Mouse (Mus musculus) MEL (cell line): ENCODE results near the gene Svbp. TPM values are rescaled to one million over a fixed set of nuclear protein-coding genes. Genes with fewer than 3 reads are reported as not detected.

Experiments
- DNase-seq: peaks from one replicate; pipeline ENCODE4 v3.0.0; 2011; ENCODE audit warnings: low read depth, low spot score
- H3K27ac ChIP-seq: 2 replicates; pipeline ENCODE4 v1.5.1; 2012; ENCODE audit warnings: low read depth, mild to moderate bottlenecking, control low read depth, low read length, moderate library complexity; ENCODE audit not compliant: control insufficient read depth
- H3K27me3 ChIP-seq, 2 experiments: fragments of 150-350 bp in 1 of 2; sonication (generic) in 1 of 2; 2 replicates each; pipeline ENCODE4 v1.6.1; 2012; ENCODE audit warnings: low read length in 2 of 2, mild to moderate bottlenecking in 2 of 2, improper control_type of control experiment in 1 of 2, moderate library complexity in 1 of 2; ENCODE audit not compliant: insufficient read depth in 2 of 2, control insufficient read depth in 1 of 2
- H3K36me3 ChIP-seq, 2 experiments: 2 replicates each; pipeline ENCODE4 v1.6.1; 2012 to 2014; ENCODE audit warnings: low read length in 2 of 2, improper control_type of control experiment in 1 of 2, inconsistent platforms in 1 of 2, mild to moderate bottlenecking in 1 of 2; ENCODE audit not compliant: insufficient read depth in 2 of 2, control insufficient read depth in 1 of 2
- H3K4me1 ChIP-seq, 2 experiments: fragments of 150-350 bp in 1 of 2; sonication (generic) in 1 of 2; 2 replicates each; pipeline ENCODE4 v1.6.1; 2012; ENCODE audit warnings: low read length in 2 of 2, improper control_type of control experiment in 1 of 2, mild to moderate bottlenecking in 1 of 2; ENCODE audit not compliant: insufficient read depth in 2 of 2, control insufficient read depth in 1 of 2
- H3K4me3 ChIP-seq, 2 experiments: fragments of 150-350 bp in 1 of 2; sonication (generic) in 1 of 2; 2 replicates each; pipeline ENCODE4 v1.5.1; 2012; ENCODE audit warnings: low read depth in 2 of 2, low read length in 2 of 2, mild to moderate bottlenecking in 2 of 2, moderate library complexity in 2 of 2, control low read depth in 1 of 2, improper control_type of control experiment in 1 of 2; ENCODE audit not compliant: control insufficient read depth in 1 of 2, insufficient read depth in 1 of 2
- H3K79me2 ChIP-seq: 2 replicates; pipeline ENCODE4 v1.6.1; 2012; ENCODE audit warnings: mild to moderate bottlenecking, low read length, moderate library complexity; ENCODE audit not compliant: control insufficient read depth, poor library complexity, insufficient read depth
- H3K9ac ChIP-seq: 2 replicates; pipeline ENCODE4 v1.6.1; 2012; ENCODE audit warnings: low read depth, mild to moderate bottlenecking, control low read depth, low read length, moderate library complexity; ENCODE audit not compliant: control insufficient read depth, poor library complexity, severe bottlenecking
- H3K9me3 ChIP-seq: fragments of 150-350 bp; sonication (generic); replicated peaks from 2 replicates; pipeline ENCODE4 v1.6.1; 2012; ENCODE audit warnings: mild to moderate bottlenecking, low read length, improper control_type of control experiment, moderate library complexity; ENCODE audit not compliant: insufficient read depth
- BHLHE40 ChIP-seq: IDR thresholded peaks from 2 replicates; pipeline ENCODE4 v1.6.1; 2012; ENCODE audit warnings: low read depth, mild to moderate bottlenecking, inconsistent platforms, low read length, improper control_type of control experiment, borderline replicate concordance
- CTCF ChIP-seq, 3 experiments: IDR thresholded peaks in 2 of 3; conservative IDR thresholded peaks in 1 of 3; 2 replicates each; pipeline ENCODE4 v1.5.1; 2011 to 2012; ENCODE audit warnings: low read length in 3 of 3, low read depth in 2 of 3, mild to moderate bottlenecking in 2 of 3, improper control_type of control experiment in 1 of 3, inconsistent platforms in 1 of 3, mixed read lengths in 1 of 3, moderate library complexity in 1 of 3; ENCODE audit not compliant: control insufficient read depth in 1 of 3, insufficient read depth in 1 of 3, poor library complexity in 1 of 3, severe bottlenecking in 1 of 3
- E2F4 ChIP-seq: IDR thresholded peaks from 2 replicates; pipeline ENCODE4 v1.6.1; 2011; ENCODE audit warnings: low read depth, low read length, improper control_type of control experiment, borderline replicate concordance
- EP300 ChIP-seq, 2 experiments: IDR thresholded peaks; 2 replicates each; pipeline ENCODE4 v1.6.1; 2011; ENCODE audit warnings: improper control_type of control experiment in 2 of 2, low read length in 2 of 2, low read depth in 1 of 2, mild to moderate bottlenecking in 1 of 2
- ETS1 ChIP-seq: IDR thresholded peaks from 2 replicates; pipeline ENCODE4 v1.6.1; 2012; ENCODE audit warnings: low read depth, mild to moderate bottlenecking, inconsistent platforms, low read length, improper control_type of control experiment, moderate library complexity
- GATA1 ChIP-seq: IDR thresholded peaks from 2 replicates; pipeline ENCODE4 v1.6.1; 2011; ENCODE audit warnings: low read depth, low read length, improper control_type of control experiment
- MAFK ChIP-seq: IDR thresholded peaks from 2 replicates; pipeline ENCODE4 v1.6.1; 2011; ENCODE audit warnings: low read depth, mild to moderate bottlenecking, low read length, improper control_type of control experiment, borderline replicate concordance
- MXI1 ChIP-seq: IDR thresholded peaks from 2 replicates; pipeline ENCODE4 v1.6.1; 2011; ENCODE audit warnings: mild to moderate bottlenecking, low read depth, low read length, improper control_type of control experiment
- MYB ChIP-seq: IDR thresholded peaks from 2 replicates; pipeline ENCODE4 v1.6.1; 2011; ENCODE audit warnings: mild to moderate bottlenecking, low read depth, low read length, improper control_type of control experiment
- MYC ChIP-seq: IDR thresholded peaks from 2 replicates; pipeline ENCODE4 v1.6.1; 2011; ENCODE audit warnings: low read depth, mild to moderate bottlenecking, low read length, improper control_type of control experiment, moderate library complexity
- NELFE ChIP-seq: IDR thresholded peaks from 2 replicates; pipeline ENCODE4 v1.6.1; 2011; ENCODE audit warnings: low read depth, low read length, improper control_type of control experiment
- NRF1 ChIP-seq: IDR thresholded peaks from 2 replicates; pipeline ENCODE4 v1.6.1; 2014; ENCODE audit warnings: low read depth, mild to moderate bottlenecking, inconsistent platforms, low read length, improper control_type of control experiment, moderate library complexity; ENCODE audit not compliant: poor library complexity, insufficient read depth, severe bottlenecking
- POLR2A ChIP-seq, 2 experiments: IDR thresholded peaks; 2 replicates each; pipeline ENCODE4 v1.6.1; 2011 to 2012; ENCODE audit warnings: low read length in 2 of 2, mild to moderate bottlenecking in 2 of 2, control low read depth in 1 of 2, improper control_type of control experiment in 1 of 2, low read depth in 1 of 2, moderate library complexity in 1 of 2; ENCODE audit not compliant: control insufficient read depth in 1 of 2, insufficient read depth in 1 of 2, poor library complexity in 1 of 2
- RAD21 ChIP-seq: IDR thresholded peaks from 2 replicates; pipeline ENCODE4 v1.6.1; 2011; ENCODE audit warnings: mild to moderate bottlenecking, low read depth, low read length, improper control_type of control experiment
- SMC3 ChIP-seq: IDR thresholded peaks from 2 replicates; pipeline ENCODE4 v1.6.1; 2011; ENCODE audit warnings: low read depth, low read length, improper control_type of control experiment
- TAL1 ChIP-seq: IDR thresholded peaks from 2 replicates; pipeline ENCODE4 v1.6.1; 2012; ENCODE audit warnings: mild to moderate bottlenecking, inconsistent platforms, low read length, moderate library complexity, mixed read lengths
- UBTF ChIP-seq: IDR thresholded peaks from 2 replicates; pipeline ENCODE4 v1.6.1; 2012; ENCODE audit warnings: low read depth, mild to moderate bottlenecking, inconsistent platforms, low read length, improper control_type of control experiment, moderate library complexity, borderline replicate concordance; ENCODE audit not compliant: insufficient read depth
- USF1 ChIP-seq: IDR thresholded peaks from 2 replicates; pipeline ENCODE4 v1.6.1; 2014; ENCODE audit warnings: low read depth, mild to moderate bottlenecking, inconsistent platforms, low read length, improper control_type of control experiment, moderate library complexity
- ZC3H11A ChIP-seq: IDR thresholded peaks from 2 replicates; pipeline ENCODE4 v1.6.1; 2012; ENCODE audit warnings: low read depth, mild to moderate bottlenecking, inconsistent platforms, low read length, improper control_type of control experiment
- ZMIZ1 ChIP-seq: IDR thresholded peaks from 2 replicates; pipeline ENCODE4 v1.6.1; 2012; ENCODE audit warnings: low read depth, mild to moderate bottlenecking, inconsistent platforms, low read length, improper control_type of control experiment, moderate library complexity
- ZNF384 ChIP-seq: IDR thresholded peaks from 2 replicates; pipeline ENCODE4 v1.6.1; 2012; ENCODE audit warnings: low read depth, mild to moderate bottlenecking, inconsistent platforms, low read length, improper control_type of control experiment
- polyA plus RNA-seq, 2 experiments: library from polyadenylated mRNA; stranded (reverse) in 1 of 2; unstranded in 1 of 2; fragments of >175 nt in 1 of 2; fragments of >200 nt in 1 of 2; gene quantifications; 2 replicates each; pipeline versions ENCODE4 v1.2.1 to v1.2.4; 2012; ENCODE audit warnings: low replicate concordance in 2 of 2, low read depth in 1 of 2; ENCODE audit not compliant: insufficient read length in 2 of 2, insufficient read depth in 1 of 2, missing spikeins in 1 of 2
- total RNA-seq: library from RNA; depleted of rRNA; stranded (reverse); fragments of 300-350 nt; gene quantifications from 2 replicates; pipeline ENCODE4 v1.2.3, GENCODE M21; 2012

Svbp gene
- total and polyA plus RNA-seq, 3 experiments: 63.7 to 131 TPM; not detected in 1

DNA sequence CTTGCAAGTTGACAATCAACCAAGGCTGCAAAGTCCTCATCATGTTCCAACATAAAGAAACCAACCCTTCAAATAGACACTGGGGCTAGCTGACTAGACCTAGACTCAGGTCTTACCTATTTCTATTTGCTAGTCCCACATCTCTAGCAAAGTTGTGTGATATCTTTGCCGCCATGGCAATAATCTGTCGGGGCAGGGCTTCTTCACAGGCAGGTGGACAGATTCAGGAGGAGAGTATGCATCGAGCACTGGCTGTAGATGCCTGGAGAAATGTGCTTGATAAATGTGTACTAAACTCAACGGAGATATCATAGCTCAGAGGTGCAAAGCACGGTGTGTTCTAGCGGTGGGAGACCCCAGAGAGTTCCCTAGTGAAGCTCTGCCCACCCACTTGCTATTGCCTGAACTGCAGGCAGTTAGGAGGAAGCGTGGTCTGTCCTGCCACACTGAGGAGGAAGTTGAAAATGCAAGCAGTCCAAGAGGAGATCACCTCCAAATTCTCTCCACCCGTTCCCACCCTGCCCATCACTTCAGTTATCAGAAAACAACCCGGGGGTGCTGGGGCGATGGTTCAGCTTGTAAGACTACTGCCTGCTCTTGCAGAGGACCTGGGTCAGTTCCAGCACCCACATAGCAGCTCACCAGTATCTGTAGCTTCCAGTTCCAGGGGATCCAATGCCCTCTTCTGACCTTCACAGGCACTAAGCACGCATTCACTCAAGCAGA is 6.9 kb upstream of the Svbp start (continued):
- TF ChIP-seq NELFE (peak; percentile 63), RAD21 (peak; percentile 42)

DNA sequence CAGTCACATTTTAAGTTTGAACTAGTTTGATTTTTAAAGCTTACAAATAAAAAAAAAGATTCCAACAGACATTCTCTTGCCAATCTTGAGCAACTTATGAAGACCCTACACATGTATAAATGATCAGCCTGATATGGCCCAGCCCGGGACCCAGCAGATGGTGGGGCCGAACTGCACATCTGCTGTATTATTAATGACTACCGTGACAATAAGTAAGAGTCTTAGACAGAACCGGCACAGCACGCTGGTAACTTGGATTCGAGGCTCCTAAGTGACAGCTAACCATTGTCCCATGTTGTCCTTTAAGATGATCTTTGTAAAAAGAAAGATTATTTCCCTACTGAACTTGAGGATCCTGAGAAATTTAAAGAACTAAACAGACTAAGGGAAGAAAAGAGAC is 5.7 kb upstream of the Svbp start:
- H3K9ac ChIP-seq: peak overlapping the region; percentile 98
- no peak for TF ChIP-seq ZMIZ1
- no peak for TF ChIP-seq MYC
- TF ChIP-seq EP300 (IDR thresholded peaks at IDR 0.05; ENCODE audit: low read depth in 1 of 2, low read length in 2 of 2): no peak
- TF ChIP-seq NRF1: no peak
- no peak for TF ChIP-seq MYB
- no peak for TF ChIP-seq ZNF384
- TF ChIP-seq ETS1: no peak
- no peak for TF ChIP-seq MXI1
- no peak for TF ChIP-seq BHLHE40
- TF ChIP-seq CTCF (IDR thresholded peaks at IDR 0.05 in 2 of 3, conservative IDR thresholded peaks at IDR 0.05 in 1 of 3; ENCODE audit: control insufficient read depth in 1 of 3, insufficient read depth in 1 of 3, low read depth in 2 of 3, low read length in 3 of 3, poor library complexity in 1 of 3, severe bottlenecking in 1 of 3): no peak
- no peak for TF ChIP-seq USF1
- no peak for TF ChIP-seq GATA1
- no peak for TF ChIP-seq UBTF
- TF ChIP-seq ZC3H11A: no peak
- no peak for TF ChIP-seq TAL1
- TF ChIP-seq POLR2A (IDR thresholded peaks at IDR 0.05; ENCODE audit: control insufficient read depth in 1 of 2, insufficient read depth in 1 of 2, low read depth in 1 of 2, low read length in 2 of 2, poor library complexity in 1 of 2): no peak
- TF ChIP-seq SMC3: no peak
- no peak for TF ChIP-seq MAFK
- TF ChIP-seq E2F4: no peak
- H3K36me3 ChIP-seq: peaks cover 8 to 68% of the 10 kb centered on the region in 2 experiments
- H3K4me3 ChIP-seq: peak overlapping the region; percentile 74 to 96
- H3K27ac ChIP-seq: peak overlapping the region; percentile 100
- no peaks in the 10 kb centered on the region for H3K9me3 ChIP-seq
- peaks cover 18 to 54% of the 10 kb centered on the region in 2 experiments for H3K4me1 ChIP-seq
- H3K27me3 ChIP-seq: no peaks in the 10 kb centered on the region
- H3K79me2 ChIP-seq: peaks cover 44% of the 10 kb centered on the region
- peak; percentile 67 for DNase-seq
